Mouse (Mus musculus) embryonic fibroblast, embryonic 13.5 days (primary cell): ENCODE data around the gene Srsf3.

Source experiments
- CTCF ChIP-seq: IDR thresholded peaks from 2 replicates; pipeline ENCODE4 v1.5.1; 2011; ENCODE audit warnings: mild to moderate bottlenecking, control low read depth, low read length, moderate library complexity, borderline replicate concordance; ENCODE audit not compliant: insufficient read depth
- POLR2A ChIP-seq: IDR thresholded peaks from 2 replicates; pipeline ENCODE4 v1.6.1; 2011; ENCODE audit warnings: low read depth, mild to moderate bottlenecking, control low read depth, low read length, moderate library complexity

- TF ChIP-seq CTCF (no peak), POLR2A (no peak)
Observed at GRCm38 (mm10) chr17:29049508-29049889, 17.1 kb downstream of the Srsf3 start.
